Mouse (Mus musculus) testis, adult 2 months (tissue): Measurements from ENCODE around the gene Mblac1.

Experiments used
- CTCF ChIP-seq: fragments of 200-500 bp; IDR thresholded peaks from 2 replicates; pipeline ENCODE4 v1.5.1; 2012; ENCODE audit warnings: low read depth, mild to moderate bottlenecking, inconsistent platforms, low read length, moderate library complexity; ENCODE audit not compliant: control insufficient read depth, insufficient read depth, insufficient replicate concordance
- POLR2A ChIP-seq: fragments of 200-500 bp; IDR thresholded peaks from 2 replicates; pipeline ENCODE4 v1.6.1; 2012; ENCODE audit warnings: low read depth, mild to moderate bottlenecking, inconsistent platforms, low read length, moderate library complexity; ENCODE audit not compliant: control insufficient read depth

- no peak for TF ChIP-seq CTCF
- no peak for TF ChIP-seq POLR2A
Measured at GRCm38 (mm10) chr5:138207253-138207652, 13.1 kb downstream of the Mblac1 start.
